Mouse (Mus musculus) heart, embryonic 14.5 days (tissue): ENCODE data around the gene Nkx2-1. TPM values are rescaled to one million over a fixed set of nuclear protein-coding genes. Genes with fewer than 3 reads are reported as not detected.

Experiments used
- ATAC-seq: fragments of 200-750 bp; cut with Nextera tagmentation; 2 replicates; pipeline ENCODE4 v1.8.0; 2017; ENCODE audit warnings: low read depth, moderate TSS enrichment; ENCODE audit not compliant: insufficient number of reproducible peaks, insufficient read depth, low FRiP score
- H3K27ac ChIP-seq, 2 experiments: fragments of 200-500 bp in 1 of 2; fragments of 300-500 bp in 1 of 2; sonication (generic) in 1 of 2; replicated peaks in 1 of 2; 2 replicates each; pipeline ENCODE4 v1.5.1; 2012 to 2014; ENCODE audit warnings: low read depth in 2 of 2, low read length in 2 of 2, control low read depth in 1 of 2, mild to moderate bottlenecking in 1 of 2, mixed read lengths in 1 of 2; ENCODE audit not compliant: control insufficient read depth in 1 of 2, insufficient read depth in 1 of 2
- H3K27me3 ChIP-seq: fragments of 300-500 bp; sonication (generic); 2 replicates; pipeline ENCODE4 v1.6.1; 2014; ENCODE audit warnings: mild to moderate bottlenecking, low read length, control low read depth; ENCODE audit not compliant: control insufficient read depth, insufficient read depth
- H3K36me3 ChIP-seq: fragments of 300-500 bp; sonication (generic); 2 replicates; pipeline ENCODE4 v1.6.1; 2014; ENCODE audit warnings: mild to moderate bottlenecking, control low read depth, low read length, mixed read lengths; ENCODE audit not compliant: control insufficient read depth, insufficient read depth
- H3K4me1 ChIP-seq, 2 experiments: fragments of 200-500 bp in 1 of 2; fragments of 300-500 bp in 1 of 2; sonication (generic) in 1 of 2; 2 replicates each; pipeline ENCODE4 v1.6.1; 2012 to 2014; ENCODE audit warnings: low read length in 2 of 2, control low read depth in 1 of 2, mixed read lengths in 1 of 2; ENCODE audit not compliant: control insufficient read depth in 2 of 2, insufficient read depth in 2 of 2
- H3K4me2 ChIP-seq: fragments of 300-500 bp; sonication (generic); 2 replicates; pipeline ENCODE4 v1.6.1; 2014; ENCODE audit warnings: mild to moderate bottlenecking, low read length
- H3K4me3 ChIP-seq, 2 experiments: fragments of 200-500 bp in 1 of 2; fragments of 300-500 bp in 1 of 2; sonication (generic) in 1 of 2; 2 replicates each; pipeline ENCODE4 v1.5.1; 2012 to 2014; ENCODE audit warnings: low read length in 2 of 2, mild to moderate bottlenecking in 2 of 2, control low read depth in 1 of 2, low read depth in 1 of 2, moderate library complexity in 1 of 2; ENCODE audit not compliant: control insufficient read depth in 1 of 2, insufficient read depth in 1 of 2
- H3K9ac ChIP-seq: fragments of 300-500 bp; sonication (generic); 2 replicates; pipeline ENCODE4 v1.6.1; 2014; ENCODE audit warnings: mild to moderate bottlenecking, low read length
- H3K9me3 ChIP-seq: fragments of 300-500 bp; sonication (generic); 2 replicates; pipeline ENCODE4 v1.6.1; 2016; ENCODE audit warnings: low read length, control low read depth; ENCODE audit not compliant: control insufficient read depth
- WGBS: fragments of 180-500 bp; shearing (Covaris S2); extraction: QIAGEN DNeasy Blood & Tissue Kit; methylation state at CpG from one replicate; pipeline ENCODE4 v1.1.7; 2014; 5-methylcytosine and 5-hydroxymethylcytosine counted together
- polyA plus RNA-seq: library from polyadenylated mRNA; unstranded; fragments of >200 nt; fragmentation: Nextera tagmentation; extraction: Ambion mirVana; gene quantifications from 2 replicates; pipeline ENCODE4 v1.2.1, GENCODE M21; 2014

The Nkx2-1 gene
- polyA plus RNA-seq, 1 experiment from 2014 or later, result 0.08 TPM

GRCm38 (mm10) chr12:56535411-56536173 is 1.1 kb downstream of the Nkx2-1 start:
- no peak overlapping the region for H3K27ac ChIP-seq
- H3K9ac ChIP-seq, result no peak overlapping the region
- no peak for ATAC-seq
- H3K4me2 ChIP-seq, result peak overlapping the region; percentile 67
- H3K4me1 ChIP-seq, result peaks cover 0 to 26% of the 10 kb centered on the region in 2 experiments; a peak in 2 of 4 replicates
- H3K27me3 ChIP-seq, result peaks cover 96% of the 10 kb centered on the region
- H3K36me3 ChIP-seq, result no peaks in the 10 kb centered on the region
- WGBS, result 0% methylated on average over 28 of the region's 36 CpGs
- no peaks in the 10 kb centered on the region for H3K9me3 ChIP-seq
- H3K4me3 ChIP-seq, result peak overlapping the region; percentile 12 to 41; a peak in 3 of 4 replicates

GRCm38 (mm10) chr12:56534651-56535326 is 1.9 kb downstream of the Nkx2-1 start:
- H3K4me2 ChIP-seq, result peak overlapping the region; percentile 67
- peaks cover 96% of the 10 kb centered on the region for H3K27me3 ChIP-seq
- no peaks in the 10 kb centered on the region for H3K9me3 ChIP-seq
- no peak overlapping the region for H3K9ac ChIP-seq
- no peaks in the 10 kb centered on the region for H3K36me3 ChIP-seq
- H3K4me1 ChIP-seq, result peaks cover 0 to 26% of the 10 kb centered on the region in 2 experiments; a peak in 2 of 4 replicates
- no peak for ATAC-seq
- H3K4me3 ChIP-seq, result peak overlapping the region; percentile 39 to 41
- under 1% methylated on average over 62 of the region's 62 CpGs for WGBS
- no peak overlapping the region for H3K27ac ChIP-seq

GRCm38 (mm10) chr12:56534311-56534650 is 2.4 kb downstream of the Nkx2-1 start:
- Histone ChIP-seq H3K27me3 (peaks cover 96% of the 10 kb centered on the region), H3K4me1 (peaks cover 0 to 26% of the 10 kb centered on the region in 2 experiments; a peak in 2 of 4 replicates), H3K4me3 (peak overlapping the region; percentile 39 to 41), H3K4me2 (peak overlapping the region; percentile 67), H3K27ac (no peak overlapping the region), H3K36me3 (no peaks in the 10 kb centered on the region), H3K9me3 (no peaks in the 10 kb centered on the region), H3K9ac (no peak overlapping the region)
- no peak for ATAC-seq
- under 1% methylated on average over 24 of the region's 24 CpGs for WGBS

GRCm38 (mm10) chr12:56533501-56534310 is 3.0 kb downstream of the Nkx2-1 start:
- Histone ChIP-seq H3K4me3 (peak overlapping the region; percentile 8 to 41; a peak in 3 of 4 replicates), H3K36me3 (no peaks in the 10 kb centered on the region), H3K9ac (no peak overlapping the region), H3K27me3 (peaks cover 96% of the 10 kb centered on the region), H3K4me1 (peaks cover 0 to 26% of the 10 kb centered on the region in 2 experiments; a peak in 2 of 4 replicates), H3K27ac (no peak overlapping the region), H3K9me3 (no peaks in the 10 kb centered on the region), H3K4me2 (peak overlapping the region; percentile 49; the same call in 1 of the 2 replicates)
- ATAC-seq, result no peak
- under 1% methylated on average over 50 of the region's 54 CpGs for WGBS

GRCm38 (mm10) chr12:56532986-56533495 is 3.7 kb downstream of the Nkx2-1 start:
- Histone ChIP-seq H3K9me3 (no peaks in the 10 kb centered on the region), H3K9ac (no peak overlapping the region), H3K4me1 (peaks cover 0 to 26% of the 10 kb centered on the region in 2 experiments; a peak in 2 of 4 replicates), H3K4me3 (peak overlapping the region; percentile 8 to 26; a peak in 3 of 4 replicates), H3K27me3 (peaks cover 96% of the 10 kb centered on the region), H3K27ac (no peak overlapping the region), H3K36me3 (no peaks in the 10 kb centered on the region), H3K4me2 (peak overlapping the region; percentile 49)
- WGBS, result under 1% methylated on average over 33 of the region's 50 CpGs
- no peak for ATAC-seq

- 2% methylated on average over 4 of the region's 4 CpGs for WGBS
- Histone ChIP-seq H3K4me1 (peaks cover 0 to 26% of the 10 kb centered on the region in 2 experiments; a peak in 2 of 4 replicates), H3K4me2 (no peak overlapping the region), H3K9me3 (no peaks in the 10 kb centered on the region), H3K9ac (no peak overlapping the region), H3K27ac (no peak overlapping the region), H3K36me3 (no peaks in the 10 kb centered on the region), H3K4me3 (no peak overlapping the region), H3K27me3 (peaks cover 96% of the 10 kb centered on the region)
- ATAC-seq, result no peak
These were observed 4.6 kb downstream of the Nkx2-1 start for GRCm38 (mm10) chr12:56532142-56532541.

GRCm38 (mm10) chr12:56531051-56531620 is 5.6 kb downstream of the Nkx2-1 start:
- 4% methylated on average over 3 of the region's 3 CpGs for WGBS
- peaks cover 0 to 22% of the 10 kb centered on the region in 2 experiments; a peak in 2 of 4 replicates for H3K4me1 ChIP-seq
- peaks cover 96% of the 10 kb centered on the region for H3K27me3 ChIP-seq
- H3K27ac ChIP-seq, result no peak overlapping the region
- no peaks in the 10 kb centered on the region for H3K9me3 ChIP-seq
- no peak overlapping the region for H3K4me3 ChIP-seq
- no peak overlapping the region for H3K4me2 ChIP-seq
- no peaks in the 10 kb centered on the region for H3K36me3 ChIP-seq
- no peak for ATAC-seq
- H3K9ac ChIP-seq, result no peak overlapping the region
